Mouse (Mus musculus) induced T-regulatory cell, adult 2 months (primary cell): Measurements from ENCODE around the gene Pet117.
"Not testable (repeated sequence)": the region's sequence is repeated elsewhere in the genome, so short reads cannot be mapped to it uniquely, and the experiment has no call there.

Source experiments
- DNase-seq: peaks from one replicate; pipeline ENCODE4 v3.0.0-alpha.2; 2012; ENCODE audit warnings: low read depth

The Pet117 gene

DNA sequence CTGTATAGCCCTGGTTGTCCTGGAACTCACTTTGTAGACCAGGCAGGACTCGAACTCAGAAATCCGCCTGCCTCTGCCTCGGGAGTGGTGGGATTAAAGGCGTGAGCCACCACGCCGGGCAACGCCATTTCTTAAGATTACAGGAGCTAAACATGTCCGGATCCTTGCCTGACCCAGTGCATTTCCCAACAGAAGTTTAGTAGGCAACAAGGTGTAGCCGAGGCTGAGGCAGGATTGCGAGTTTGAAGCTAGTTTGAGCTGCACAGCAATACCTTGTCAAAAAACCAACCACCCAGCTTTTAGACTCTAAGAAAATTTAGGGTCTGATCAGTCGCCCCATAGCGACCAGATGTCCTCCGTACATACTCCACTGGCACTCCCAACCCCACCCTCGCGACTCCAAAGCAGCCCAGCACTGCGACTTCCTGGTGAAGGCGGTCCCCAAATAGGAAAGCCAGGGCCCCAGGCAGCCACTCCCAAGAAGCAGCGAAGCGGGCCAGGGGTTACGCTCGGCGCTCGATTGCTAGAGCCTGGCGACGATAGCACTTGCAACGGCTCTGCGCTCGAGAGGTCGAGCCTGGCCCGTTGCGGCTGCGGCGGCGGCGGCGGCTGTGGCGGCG, at the start of gene Pet117, which contains the start of gene Kat14:
Gene Pet117, plus strand, starts transcription at position 597 of the 620 bp plus-strand sequence.
Gene Kat14, plus strand, starts transcription at position 584 of the 620 bp plus-strand sequence.
- DNase-seq = peak; percentile 95

DNA sequence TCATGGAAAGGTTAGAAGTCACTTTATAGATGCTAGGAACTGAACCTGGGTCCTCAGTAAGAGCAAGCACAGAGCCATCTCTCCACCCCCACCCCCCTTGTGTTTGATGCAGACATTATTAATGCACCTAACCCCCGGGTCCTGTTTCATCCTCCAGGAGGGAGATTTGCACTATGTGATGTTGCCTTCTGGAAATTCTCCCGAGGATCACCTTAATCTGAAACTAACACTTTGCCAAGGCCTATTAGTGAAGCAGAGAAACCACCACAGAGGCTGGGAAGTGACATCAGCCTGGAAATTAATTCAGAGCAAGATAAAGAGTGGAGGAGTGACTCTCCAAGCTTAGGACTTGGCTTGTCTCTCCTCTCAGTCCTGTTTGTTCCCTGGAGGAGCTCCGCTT, 44.6 kb upstream of the Pet117 start:
- no peak for DNase-seq

DNA sequence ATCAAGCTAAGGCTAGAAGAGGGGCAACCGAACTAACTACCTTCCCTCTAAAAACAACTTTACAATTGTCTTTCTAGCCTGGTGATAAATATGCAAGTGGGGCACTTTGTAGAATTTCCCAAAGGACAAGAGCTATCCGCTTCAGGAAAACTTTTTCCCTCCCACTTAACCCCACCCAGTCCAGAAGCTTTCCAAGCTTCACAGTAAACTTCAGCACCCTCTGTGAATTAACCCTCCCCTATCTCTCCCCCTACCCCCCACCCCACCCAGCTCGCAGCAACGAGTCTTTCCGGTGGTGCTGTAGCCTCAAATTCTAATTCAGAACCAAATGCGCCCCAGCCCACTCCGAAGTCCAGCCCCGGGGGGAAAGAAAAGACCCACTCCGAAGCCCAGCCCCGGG, 39.3 kb upstream of the Pet117 start:
- no peak for DNase-seq

DNA sequence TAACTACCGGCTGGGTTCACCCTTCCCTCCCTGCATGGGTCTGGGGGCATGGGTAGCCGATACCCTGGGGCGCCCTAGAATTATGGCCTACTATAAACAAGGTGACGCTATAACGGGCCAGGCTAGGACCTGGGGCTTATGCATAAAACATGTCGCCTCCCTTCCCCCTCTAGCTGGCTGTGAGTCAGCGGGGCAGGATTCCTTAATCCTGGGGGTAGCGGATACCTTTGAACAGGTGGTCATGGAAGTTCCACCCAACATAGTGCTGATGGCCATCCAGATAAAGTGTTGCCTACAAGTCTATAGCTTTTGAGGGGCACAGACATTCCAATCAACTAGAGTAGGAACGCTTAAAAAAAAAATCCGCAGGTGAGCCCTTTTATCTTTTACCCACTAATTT, 38.9 kb upstream of the Pet117 start:
- no peak for DNase-seq

DNA sequence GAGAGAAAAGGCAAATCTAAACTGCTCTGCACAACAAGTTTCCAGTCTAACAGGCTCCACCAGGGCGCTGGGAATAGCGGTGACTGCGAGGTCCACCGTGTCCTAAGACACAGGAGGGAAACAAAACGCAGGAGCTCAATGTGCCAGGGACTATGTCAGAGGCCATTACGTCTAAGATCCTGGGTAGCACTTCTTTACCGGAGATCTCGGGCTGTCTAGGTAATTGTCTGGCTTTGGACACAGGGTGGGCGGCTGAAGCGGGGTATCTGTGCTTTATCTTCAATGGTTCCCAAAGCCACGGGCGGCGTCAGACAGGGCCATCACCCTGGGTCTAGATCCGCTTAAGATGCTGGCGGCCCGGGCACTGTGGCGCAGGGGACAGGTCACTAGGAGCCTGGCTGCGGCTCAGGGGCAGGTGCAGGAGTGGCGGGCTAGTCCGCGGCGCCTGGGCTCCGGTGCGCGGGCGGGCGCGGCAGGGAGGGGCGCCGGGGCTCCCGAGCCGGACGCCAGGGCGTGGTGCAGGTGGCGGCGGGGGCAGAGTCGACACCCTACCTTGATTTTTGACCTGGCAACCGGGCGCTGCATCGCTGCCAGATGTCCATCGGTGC, 38.3 kb upstream of the Pet117 start:
- DNase-seq = no peak

DNA sequence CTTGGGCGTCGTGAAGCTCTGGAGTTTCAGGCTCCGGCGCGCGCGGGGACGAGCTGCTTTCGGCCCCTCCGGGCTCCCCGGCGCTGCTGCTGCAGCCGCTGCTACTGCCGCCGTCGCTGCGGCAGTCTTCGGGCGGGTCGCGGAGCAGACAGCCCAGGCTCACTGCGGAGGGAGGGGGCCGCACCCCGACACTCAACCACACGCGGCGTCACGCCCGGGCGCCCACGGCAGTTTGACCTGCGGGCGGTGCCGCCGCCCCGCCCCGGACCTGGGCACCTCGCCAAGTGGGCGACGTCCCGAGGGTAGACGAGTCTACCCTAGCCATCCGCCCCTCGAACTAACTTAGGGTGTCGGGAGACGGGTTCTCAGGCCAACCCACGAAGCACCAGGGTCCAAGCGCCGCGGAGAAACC, 37.8 kb upstream of the Pet117 start:
- peak; percentile 24 for DNase-seq

DNA sequence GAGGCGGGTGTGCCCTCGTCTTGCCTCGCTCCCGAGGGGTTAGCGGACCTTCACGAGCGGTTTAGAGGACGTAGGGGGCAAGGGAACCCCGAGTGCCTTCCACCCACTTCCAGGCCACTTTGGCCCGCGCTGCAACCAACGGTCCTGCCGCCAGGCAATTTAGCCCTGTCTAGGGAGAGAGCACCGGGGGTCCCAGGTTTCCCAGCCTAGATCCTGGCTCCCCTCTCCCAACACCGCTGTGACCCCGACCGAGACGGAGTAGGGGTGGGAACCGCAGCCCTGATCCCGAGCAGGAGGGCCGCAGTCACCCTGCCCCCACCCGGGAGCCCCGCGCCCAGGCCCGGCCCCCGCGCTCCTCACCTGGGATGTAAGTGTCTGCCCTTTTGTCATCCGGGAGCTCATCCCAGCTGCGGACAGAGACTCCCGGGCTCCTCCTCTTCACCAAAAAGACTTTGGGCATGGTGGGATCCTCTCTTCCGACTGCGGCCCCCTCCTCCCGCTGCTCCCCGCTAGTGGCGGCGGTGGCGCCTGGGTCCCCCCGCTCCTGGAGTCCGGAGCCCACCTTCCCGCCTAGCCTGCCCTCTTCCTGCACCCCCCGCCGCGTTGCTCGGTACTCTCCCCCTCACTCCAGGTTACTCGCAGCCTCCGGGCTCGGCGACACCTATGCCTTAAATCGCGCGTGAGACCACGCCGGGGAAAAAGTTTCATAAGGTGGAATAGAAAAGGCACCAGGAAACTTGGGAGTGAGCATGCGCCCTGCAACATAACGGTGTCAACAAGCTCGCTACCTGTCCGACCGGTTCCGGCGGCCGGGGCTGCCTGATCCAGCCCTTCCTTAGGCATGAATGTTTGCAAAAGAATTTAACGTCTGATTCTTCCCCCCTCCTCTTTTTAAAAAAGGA, 37.1 kb upstream of the Pet117 start, which contains the start of gene Ovol2:
Gene Ovol2, minus strand, starts transcription at position 746 of the 902 bp plus-strand sequence.
- no peak for DNase-seq

DNA sequence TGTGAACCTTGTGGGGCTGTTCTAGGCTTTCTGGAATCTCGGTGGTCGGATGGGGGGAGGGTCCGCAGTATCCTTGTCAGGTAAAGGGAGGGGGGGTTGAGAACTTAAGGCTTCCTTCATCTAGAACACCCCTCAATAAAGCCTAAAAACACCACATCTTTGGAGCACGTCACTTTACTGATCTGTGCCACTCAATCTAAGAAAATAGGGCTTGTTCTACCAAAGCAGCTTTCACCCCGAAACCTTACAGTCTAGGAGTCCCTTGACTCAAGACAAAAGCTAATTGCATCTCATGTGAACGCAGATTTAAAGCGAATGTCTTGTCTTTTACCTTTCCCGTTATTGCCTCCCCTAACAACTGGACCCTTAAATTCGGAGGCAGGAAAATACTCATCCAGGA, 36.3 kb upstream of the Pet117 start:
- no peak for DNase-seq

DNA sequence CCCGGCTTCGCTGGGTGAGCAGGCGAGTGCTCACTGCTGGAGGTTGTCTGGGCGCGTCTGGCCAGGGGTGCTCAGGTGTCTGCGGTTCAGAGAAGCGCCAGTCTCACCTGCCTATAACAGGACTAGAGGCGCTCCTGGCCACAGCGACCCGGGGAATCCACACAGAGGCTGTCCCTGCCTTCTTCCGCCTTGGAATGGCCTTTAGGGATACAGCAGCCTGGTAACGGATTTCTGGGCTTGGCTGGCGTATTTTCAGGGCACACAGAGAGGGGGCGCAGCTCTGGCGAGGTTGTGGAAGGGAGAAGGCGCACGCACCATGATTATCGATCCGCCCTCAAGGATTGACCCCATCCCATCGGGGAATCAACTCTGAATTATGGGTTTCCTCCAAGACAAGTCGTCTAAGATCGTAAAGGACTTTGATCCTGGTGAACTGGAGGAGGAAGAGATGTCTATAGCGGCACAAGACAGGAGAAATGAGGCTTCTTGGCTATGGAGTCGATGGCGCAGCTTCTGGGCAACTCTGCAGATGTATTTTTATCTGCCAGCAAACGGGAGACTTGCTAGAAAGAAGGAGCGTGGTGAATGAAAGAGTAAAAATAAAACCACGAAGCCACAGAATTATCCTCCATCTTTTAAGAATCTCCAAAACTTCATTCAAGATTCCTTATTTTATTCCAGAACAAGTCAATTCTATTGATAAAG, 35.5 kb upstream of the Pet117 start:
- no peak for DNase-seq

DNA sequence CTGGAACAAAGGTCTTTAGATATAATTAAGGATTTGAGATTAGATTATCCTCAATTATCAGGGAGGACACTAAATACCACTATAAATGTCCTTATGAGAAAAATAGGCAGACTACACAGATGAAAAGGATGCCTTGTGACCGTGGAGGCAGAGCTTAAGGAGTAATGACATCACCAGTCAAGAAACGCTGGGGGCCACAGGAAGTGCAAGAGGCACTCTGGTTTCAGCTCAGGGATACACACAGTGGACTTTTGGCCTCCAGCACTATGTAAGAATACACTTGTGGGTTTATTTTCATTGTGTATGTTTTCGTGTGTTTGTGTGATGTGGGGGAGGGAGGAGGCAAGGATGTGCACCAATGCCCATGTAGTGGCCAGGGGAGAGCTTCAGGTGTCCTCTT, 31.6 kb upstream of the Pet117 start:
- no peak for DNase-seq

DNA sequence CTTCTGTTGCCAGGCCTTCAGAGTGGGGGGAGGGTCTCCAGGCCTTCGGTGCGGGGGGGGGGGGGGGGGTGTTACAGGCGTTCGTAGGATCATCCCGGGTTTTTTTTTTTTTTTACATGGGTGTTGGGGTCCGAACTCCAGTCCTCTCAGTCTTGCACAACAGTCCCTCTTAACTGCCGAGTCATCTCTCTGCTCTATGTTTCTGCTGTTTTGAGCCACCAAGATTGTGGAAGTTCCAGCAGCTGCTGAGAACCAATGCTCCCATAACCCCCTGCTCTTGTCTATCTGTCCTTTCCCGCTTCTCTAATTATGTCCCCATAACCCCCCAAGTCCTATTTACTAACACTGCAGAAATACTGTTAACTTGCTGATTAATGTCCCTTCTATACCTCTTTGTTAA, 31.1 kb upstream of the Pet117 start:
- DNase-seq = no peak

DNA sequence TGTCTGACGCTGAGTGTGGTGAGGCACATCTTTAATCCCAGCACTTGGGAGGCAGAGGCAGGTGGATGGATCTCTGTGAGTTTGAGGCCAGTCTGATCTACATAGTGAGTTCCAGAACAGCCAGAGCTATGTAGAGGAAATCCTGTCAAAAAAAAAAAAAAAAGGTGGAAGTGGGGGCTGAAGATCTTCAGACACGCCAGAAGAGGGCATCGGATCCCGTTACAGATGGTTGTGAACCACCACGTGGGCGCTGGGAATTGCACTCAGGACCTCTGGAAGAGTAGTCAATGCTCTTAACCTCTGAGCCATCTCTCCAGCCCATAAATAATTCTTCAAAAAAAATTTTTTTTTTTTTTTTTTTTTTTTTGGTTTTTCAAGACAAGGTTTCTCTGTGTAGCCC, 30.6 kb upstream of the Pet117 start:
- not testable (repeated sequence) for DNase-seq

DNA sequence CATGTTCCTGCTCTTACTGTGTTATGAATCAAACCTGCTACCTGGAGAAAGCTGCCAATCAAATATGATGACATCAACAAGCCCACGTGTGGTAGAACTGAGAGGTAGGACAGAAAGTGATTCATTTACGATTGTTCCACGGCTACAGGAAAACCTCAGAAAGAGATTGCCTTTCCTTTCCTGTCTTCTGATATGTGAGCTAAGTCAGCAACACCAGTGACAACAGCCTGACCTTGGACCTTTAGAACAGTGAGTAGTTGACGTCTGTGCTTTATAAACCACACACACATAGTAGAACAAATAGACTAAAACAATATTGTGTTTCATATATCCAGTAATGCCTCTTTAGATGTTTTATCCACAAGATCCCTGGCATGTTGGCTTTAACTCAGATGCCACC, 25.6 kb upstream of the Pet117 start:
- DNase-seq = peak; percentile 27

DNA sequence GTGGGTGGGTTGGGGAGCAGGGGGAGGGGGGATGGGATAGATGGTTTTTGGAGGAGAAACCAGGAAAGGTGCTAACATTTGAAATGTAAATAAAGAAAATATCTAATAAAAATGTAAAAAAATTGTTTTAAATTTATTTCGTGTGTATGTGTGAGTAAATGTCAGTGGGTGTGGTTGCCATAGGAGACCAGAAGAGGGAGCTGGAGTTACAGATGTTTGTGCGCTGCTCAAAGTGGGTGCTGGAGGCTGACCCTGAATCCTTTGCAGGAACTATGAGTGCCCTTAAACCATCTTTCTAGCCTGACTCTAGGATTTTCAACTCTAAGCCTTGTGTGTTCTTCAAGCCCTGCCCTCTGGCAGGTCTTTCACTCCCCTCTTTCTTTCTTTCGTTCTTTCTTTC, 20.3 kb upstream of the Pet117 start:
- DNase-seq = peak; percentile 43

DNA sequence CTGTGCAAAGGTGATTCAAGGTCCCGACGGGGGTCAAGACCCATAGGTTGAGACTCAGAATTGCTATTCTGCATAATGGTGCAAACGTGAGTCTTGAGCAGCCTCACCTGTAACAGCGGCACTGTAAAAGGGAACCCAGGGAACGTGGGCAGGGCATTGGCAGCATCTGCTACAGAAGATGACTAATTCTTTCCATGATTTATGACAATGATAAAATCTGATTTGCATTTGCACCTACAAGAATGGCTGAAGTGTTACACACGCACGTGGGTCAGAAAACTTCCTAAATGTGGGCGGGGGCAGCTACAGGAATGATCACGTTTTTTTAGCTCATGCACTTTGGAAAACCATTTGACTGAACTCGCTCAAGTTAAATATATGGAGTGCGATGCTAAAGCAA, 16.0 kb upstream of the Pet117 start:
- no peak for DNase-seq

DNA sequence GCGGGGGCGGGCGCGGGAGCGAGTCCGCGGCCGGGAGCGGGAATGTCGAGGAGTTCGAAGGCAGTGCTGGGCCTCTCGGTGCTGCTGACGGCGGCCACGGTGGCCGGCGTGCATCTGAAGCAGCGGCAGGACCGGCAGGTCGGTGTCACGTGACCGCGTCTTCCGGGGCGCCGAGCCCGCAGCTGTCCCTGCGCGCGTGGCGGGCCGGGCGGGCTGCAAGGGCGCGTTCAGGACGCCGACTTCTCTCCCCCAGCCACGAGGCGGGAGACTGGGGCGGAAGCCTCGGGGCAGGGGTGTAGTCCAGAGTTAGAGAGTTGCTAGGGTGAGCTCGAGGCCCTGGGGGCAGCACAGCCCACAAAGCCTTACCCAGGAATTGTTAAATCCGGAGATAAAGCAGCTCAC, 225 bp downstream of the Pet117 start:
- peak; percentile 87 for DNase-seq

DNA sequence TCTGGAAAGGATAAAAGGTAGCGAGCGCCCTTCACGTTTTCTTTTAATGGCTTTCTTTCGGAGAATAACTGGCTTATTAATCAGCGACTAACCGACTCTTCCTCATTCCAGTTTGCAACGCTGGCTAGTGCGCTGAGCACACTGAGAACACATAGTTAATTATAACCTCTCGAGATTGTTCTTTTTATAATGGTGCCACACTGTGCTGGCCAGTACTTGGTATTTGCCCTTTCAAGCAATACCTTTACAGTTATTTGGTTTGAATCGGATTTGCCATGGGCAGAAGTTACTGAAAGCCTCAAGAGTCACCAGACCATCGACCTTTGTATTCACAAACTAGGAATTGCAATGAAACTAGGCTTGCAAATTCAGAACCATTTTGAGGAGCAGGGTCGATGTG, 715 bp downstream of the Pet117 start:
- no peak for DNase-seq

DNA sequence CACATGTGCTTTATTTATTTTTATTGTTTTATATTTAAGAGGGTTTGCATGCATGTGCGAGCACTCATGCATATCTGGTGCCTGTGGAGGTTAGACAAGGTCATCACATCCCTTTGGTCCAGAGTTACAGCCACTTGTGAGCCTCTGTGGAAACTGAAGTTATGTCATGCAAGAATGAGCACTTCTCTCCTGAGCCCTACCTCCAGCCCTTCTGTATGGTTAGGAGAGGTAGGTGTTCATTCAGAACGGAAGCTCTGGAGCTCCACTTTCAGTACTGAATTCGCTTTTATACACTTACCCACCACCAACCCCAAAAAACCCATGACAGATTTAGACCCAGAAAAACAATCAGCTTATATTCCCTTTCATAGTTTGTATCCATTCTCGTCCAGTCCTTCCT, 2.8 kb downstream of the Pet117 start:
- no peak for DNase-seq

DNA sequence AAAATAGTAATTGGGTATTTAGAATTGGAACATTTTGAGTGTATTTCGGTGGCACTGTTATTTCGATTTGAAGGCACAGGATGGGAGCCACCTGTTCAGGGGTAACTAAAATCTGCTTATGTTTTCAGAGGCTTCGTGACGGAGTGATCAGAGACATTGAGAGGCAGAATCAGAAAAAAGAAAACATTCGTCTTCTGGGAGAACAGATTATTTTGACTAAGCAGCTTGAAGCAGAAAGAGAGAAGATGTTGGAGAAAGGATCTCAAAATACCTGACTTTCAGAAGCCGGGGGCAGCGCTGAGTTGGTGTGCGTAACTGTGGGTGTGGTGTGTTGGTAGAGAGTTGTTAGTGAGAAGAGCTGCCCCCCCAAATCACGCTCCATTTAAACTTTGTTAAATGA, 4.3 kb downstream of the Pet117 start:
- no peak for DNase-seq

DNA sequence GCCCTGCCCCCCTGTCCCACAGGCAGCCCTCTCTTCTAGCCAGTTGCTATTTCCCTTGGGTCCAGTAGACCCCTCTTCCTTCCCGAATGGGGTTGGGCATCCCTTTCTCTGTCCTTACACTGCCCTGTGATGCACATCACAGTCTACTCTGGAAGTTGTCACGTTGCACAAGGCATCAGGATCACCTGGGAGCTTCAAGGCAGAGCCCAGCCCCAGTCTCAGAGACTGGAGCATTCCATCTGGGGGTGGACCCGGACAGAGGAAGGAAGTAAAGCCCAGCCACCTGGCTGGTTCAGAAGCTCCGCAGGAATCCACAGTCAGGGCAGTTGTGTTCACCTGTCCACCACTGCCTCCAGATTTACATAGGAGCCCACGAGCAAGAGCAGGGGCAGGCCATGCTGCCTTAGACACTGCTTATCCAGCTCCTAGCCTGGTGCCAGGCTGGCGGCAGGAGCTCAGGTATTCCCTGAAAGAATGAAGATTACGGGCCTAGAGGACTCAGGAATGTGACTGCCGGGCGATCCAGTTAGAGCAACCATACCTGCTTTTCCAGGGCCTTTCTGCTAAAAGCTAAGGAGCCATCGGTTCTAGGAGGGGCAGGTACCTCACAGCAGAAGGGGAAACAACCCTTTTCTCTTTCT, 6.4 kb downstream of the Pet117 start:
- DNase-seq = no peak

DNA sequence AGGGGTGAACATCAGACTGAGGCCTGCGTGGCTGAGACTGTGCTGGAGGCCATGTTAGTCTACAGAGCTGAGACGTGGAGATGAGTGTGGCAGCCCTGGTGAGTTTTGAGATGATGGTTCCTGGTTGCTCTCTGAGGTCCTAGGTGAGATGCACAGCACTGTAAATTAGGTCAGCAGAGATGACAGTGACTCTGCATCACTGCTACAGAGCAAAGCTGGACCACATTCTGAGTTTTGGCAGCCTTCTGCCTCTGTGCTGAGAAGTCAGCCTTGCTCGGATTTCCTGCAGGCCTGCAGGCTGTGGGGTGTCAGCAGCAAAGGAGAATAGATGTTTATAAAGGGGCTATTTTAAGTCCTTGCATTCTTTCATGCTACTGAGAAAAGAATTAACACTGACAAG, 12.5 kb downstream of the Pet117 start:
- DNase-seq = no peak

DNA sequence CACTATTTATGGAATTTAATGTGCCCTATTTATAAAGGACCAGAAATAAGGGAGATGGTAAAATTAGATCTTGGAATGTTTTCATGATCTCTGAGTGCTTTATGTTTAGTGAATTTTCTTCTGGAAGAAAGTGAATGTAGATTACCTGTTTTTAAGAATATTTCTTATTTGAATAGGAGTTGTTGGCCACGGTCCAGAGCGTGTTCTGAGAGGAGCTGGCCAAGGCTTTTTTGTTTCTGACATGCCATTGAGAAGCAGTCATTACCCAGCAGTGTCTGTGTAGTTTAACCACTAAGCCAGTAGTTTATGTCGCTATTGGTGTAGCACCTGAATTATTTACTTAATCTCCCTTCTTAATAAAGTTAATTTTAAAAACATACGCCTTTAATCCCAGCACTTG, 12.9 kb downstream of the Pet117 start:
- DNase-seq = no peak
